Mouse (Mus musculus) bone marrow macrophage, adult 2 months (primary cell): ENCODE results near the gene Srl.

Source experiments
- CTCF ChIP-seq: IDR thresholded peaks from 2 replicates; pipeline ENCODE4 v1.5.1; 2012; ENCODE audit warnings: low read depth, mild to moderate bottlenecking, low read length, moderate library complexity
- POLR2A ChIP-seq: IDR thresholded peaks from 2 replicates; pipeline ENCODE4 v1.6.1; 2012; ENCODE audit warnings: mild to moderate bottlenecking, low read depth, low read length, borderline replicate concordance

GRCm38 (mm10) chr16:4583807-4584206, 42.2 kb upstream of the Srl start:
- TF ChIP-seq CTCF (no peak), POLR2A (no peak)
